In genomic region chr10:5083716-5084115, GRCm38 (mm10) we compare ENCODE assay signal across 30 mouse cellular contexts. TPM values are rescaled to one million over a fixed set of nuclear protein-coding genes. Genes with fewer than 3 reads are reported as not detected.
DNase-seq lines count a peak whose midpoint lies in the region; TF ChIP-seq lines count a peak whose summit lies in the region.
"Had no signal": no experiment of that assay in that cellular context is flagged by ENCODE, and none has a peak within 500 bp of the region (broad histone marks: within the 10 kb centered on the region; RNA-seq: fewer than 3 reads in every experiment).

No protein-coding gene starts in this region.

- no peaks in the 10 kb centered on the region for H3K79me2 ChIP-seq in heart, adult 2 months (replicated peaks; ENCODE audit: control insufficient read depth, insufficient read depth, low read length)
- H3K79me2 ChIP-seq in MEL (ENCODE audit: control insufficient read depth, insufficient read depth, low read length, poor library complexity): no peaks in the 10 kb centered on the region

- TF ChIP-seq CTCF in heart, adult 2 months (IDR thresholded peaks at IDR 0.05): no peak
- no peak for TF ChIP-seq CTCF in MEL (IDR thresholded peaks at IDR 0.05 in 2 of 3, conservative IDR thresholded peaks at IDR 0.05 in 1 of 3; ENCODE audit: control insufficient read depth in 1 of 3, insufficient read depth in 1 of 3, low read depth in 2 of 3, low read length in 3 of 3, poor library complexity in 1 of 3, severe bottlenecking in 1 of 3)

- intact Hi-C loops in heart, adult 2 months (cut with DNase I): loop anchor here (5.0 kb wide), 1 partner anchor 69 kb away; no protein-coding TSS in a partner anchor

- H3K4me3 ChIP-seq in heart, adult 2 months: no peak overlapping the region
- no peak overlapping the region for H3K4me3 ChIP-seq in MEL (ENCODE audit: control insufficient read depth in 1 of 2, insufficient read depth in 1 of 2, low read depth in 2 of 2, low read length in 2 of 2)
- H3K4me3 ChIP-seq: embryonic facial prominence, embryonic 10.5 days; embryonic facial prominence, embryonic 13.5 days; erythroblast, embryonic 14.5 days; forebrain, embryonic 12.5 days; forebrain, embryonic 15.5 days; gastrocnemius, adult 2 months; heart, embryonic 10.5 days; heart, embryonic 13.5 days had no signal

- no peaks in the 10 kb centered on the region for H3K27me3 ChIP-seq in heart, adult 2 months (ENCODE audit: control insufficient read depth, insufficient read depth, low read length)
- H3K27me3 ChIP-seq in MEL (ENCODE audit: control insufficient read depth in 1 of 2, insufficient read depth in 2 of 2, low read length in 2 of 2): no peaks in the 10 kb centered on the region
- H3K27me3 ChIP-seq: embryonic facial prominence, embryonic 13.5 days; forebrain, embryonic 12.5 days; forebrain, embryonic 15.5 days; heart, embryonic 13.5 days had no signal

- 85% methylated on average over 6 of the region's 6 CpGs for WGBS in heart, adult 2 months

- peaks cover 5% of the 10 kb centered on the region for H3K36me3 ChIP-seq in heart, adult 2 months (ENCODE audit: control insufficient read depth, insufficient read depth, low read length)
- H3K36me3 ChIP-seq in MEL (ENCODE audit: control insufficient read depth in 1 of 2, insufficient read depth in 2 of 2, low read length in 2 of 2): peaks cover 0 to 2% of the 10 kb centered on the region in 2 experiments; a peak in 2 of 4 replicates
- H3K36me3 ChIP-seq: embryonic facial prominence, embryonic 10.5 days; forebrain, embryonic 12.5 days; forebrain, embryonic 15.5 days had no signal

- H3K9ac ChIP-seq in heart, adult 2 months (ENCODE audit: low read depth, low read length): no peak overlapping the region
- H3K9ac ChIP-seq in MEL (ENCODE audit: control insufficient read depth, low read depth, low read length, poor library complexity, severe bottlenecking): no peak overlapping the region
- H3K9ac ChIP-seq: embryonic facial prominence, embryonic 13.5 days; forebrain, embryonic 12.5 days; forebrain, embryonic 15.5 days; heart, embryonic 13.5 days; hindbrain, embryonic 14.5 days had no signal

- DNase-seq in heart, adult 11 months: peak; percentile 55
- no peak for DNase-seq in heart, adult 2 months
- DNase-seq in 416B (ENCODE audit: low read depth) (peak; percentile 35), MEL (ENCODE audit: low read depth, low spot score) (peak; percentile 8)
- DNase-seq in right cerebral cortex, adult 18-20 months: no peak
- DNase-seq in c-Kit-positive CD71-positive TER-119-positive erythroid progenitor cells, embryonic 14.5 days (ENCODE audit: low spot score): no peak
- DNase-seq: adrenal gland, adult 8-10 months; adrenal gland, postnatal 25 days; B cell, adult 2 months; cerebellum, adult 8-10 months; cerebellum, postnatal 10 days; cerebellum, postnatal 36 days; embryo, embryonic 11 days; gastrocnemius, adult 2 months; gastrocnemius, postnatal 14 days; heart, adult 18-20 months; heart, postnatal 14 days; heart, postnatal 4 days had no signal

- no peak for TF ChIP-seq POLR2A in heart, adult 2 months (IDR thresholded peaks at IDR 0.05; ENCODE audit: insufficient read depth, low read depth, low read length)
- no peak for TF ChIP-seq POLR2A in MEL (IDR thresholded peaks at IDR 0.05; ENCODE audit: control insufficient read depth in 1 of 2, insufficient read depth in 1 of 2, low read depth in 1 of 2, low read length in 2 of 2, poor library complexity in 1 of 2)

- peaks cover 2% of the 10 kb centered on the region for H3K4me1 ChIP-seq in heart, adult 2 months (ENCODE audit: control insufficient read depth, insufficient read depth, low read length)
- H3K4me1 ChIP-seq in MEL (ENCODE audit: control insufficient read depth in 1 of 2, insufficient read depth in 2 of 2, low read length in 2 of 2): peaks cover 0 to 3% of the 10 kb centered on the region in 2 experiments; a peak in 2 of 4 replicates
- H3K4me1 ChIP-seq: embryonic facial prominence, embryonic 10.5 days; embryonic facial prominence, embryonic 13.5 days; forebrain, embryonic 12.5 days; forebrain, embryonic 15.5 days; heart, embryonic 10.5 days had no signal

- no peak for TF ChIP-seq RAD21 in MEL (IDR thresholded peaks at IDR 0.05; ENCODE audit: low read depth, low read length)

- TF ChIP-seq EP300 in heart, adult 2 months (IDR thresholded peaks at IDR 0.05; ENCODE audit: insufficient read depth, low read depth, low read length): no peak
- no peak for TF ChIP-seq EP300 in MEL (IDR thresholded peaks at IDR 0.05; ENCODE audit: low read depth in 1 of 2, low read length in 2 of 2)

- no peak overlapping the region for H3K27ac ChIP-seq in heart, adult 2 months
- H3K27ac ChIP-seq in MEL (ENCODE audit: control insufficient read depth, low read depth, low read length): no peak overlapping the region
- H3K27ac ChIP-seq: embryonic facial prominence, embryonic 10.5 days; embryonic facial prominence, embryonic 13.5 days; forebrain, embryonic 12.5 days; forebrain, embryonic 15.5 days; gastrocnemius, adult 2 months; heart, embryonic 10.5 days; heart, embryonic 13.5 days; hindbrain, embryonic 14.5 days; hindbrain, postnatal 0 days had no signal

- H3K9me3 ChIP-seq in MEL (replicated peaks; ENCODE audit: insufficient read depth, low read length): no peaks in the 10 kb centered on the region
- H3K9me3 ChIP-seq: embryonic facial prominence, embryonic 10.5 days; embryonic facial prominence, embryonic 13.5 days; forebrain, embryonic 12.5 days; forebrain, embryonic 15.5 days; heart, embryonic 10.5 days; heart, embryonic 13.5 days had no signal

TF ChIP-seq in MEL, 35 proteins besides CTCF, POLR2A, EP300 and RAD21:
- TF ChIP-seq MAZ (IDR thresholded peaks at IDR 0.05; ENCODE audit: low read depth, low read length) (no peak), ELF1 (IDR thresholded peaks at IDR 0.05; ENCODE audit: low read depth, low read length) (no peak), SIN3A (IDR thresholded peaks at IDR 0.05; ENCODE audit: low read length) (no peak), MEF2A (IDR thresholded peaks at IDR 0.05; ENCODE audit: extremely low read depth, insufficient replicate concordance, low read depth, low read length, poor library complexity, severe bottlenecking) (no peak), MAX (IDR thresholded peaks at IDR 0.05; ENCODE audit: low read length) (no peak), MYB (IDR thresholded peaks at IDR 0.05; ENCODE audit: low read depth, low read length) (no peak), JUND (IDR thresholded peaks at IDR 0.05; ENCODE audit: low read depth, low read length) (no peak), USF1 (IDR thresholded peaks at IDR 0.05; ENCODE audit: low read depth, low read length) (no peak), POLR2AphosphoS5 (IDR thresholded peaks at IDR 0.05; ENCODE audit: borderline replicate concordance, low read depth, low read length) (no peak), RCOR1 (IDR thresholded peaks at IDR 0.05; ENCODE audit: low read depth, low read length) (no peak), UBTF (IDR thresholded peaks at IDR 0.05; ENCODE audit: borderline replicate concordance, insufficient read depth, low read depth, low read length) (no peak), MAFK (IDR thresholded peaks at IDR 0.05; ENCODE audit: borderline replicate concordance, low read depth, low read length) (no peak), ZMIZ1 (IDR thresholded peaks at IDR 0.05; ENCODE audit: low read depth, low read length) (no peak), GABPA (IDR thresholded peaks at IDR 0.05; ENCODE audit: low read depth, low read length) (no peak), BHLHE40 (IDR thresholded peaks at IDR 0.05; ENCODE audit: borderline replicate concordance, low read depth, low read length) (no peak), TCF12 (IDR thresholded peaks at IDR 0.05; ENCODE audit: low read depth, low read length) (no peak)

RNA-seq across cellular contexts. Expression of gene Gm10097, which starts 14.7 kb away (rescaled TPM):
- total RNA-seq in heart, adult 2 months (2021): under 1 TPM; 0.16 to 0.61 TPM
- 0.12 and 0.70 TPM in 2 replicates for polyA plus RNA-seq in heart, adult 2 months (2012; rRNA removed)
- not detected in 2 replicates for total RNA-seq in MEL (2012; rRNA removed)
- polyA plus RNA-seq in MEL (2012; ENCODE audit: insufficient read depth in 1 of 2, insufficient read length in 2 of 2, low read depth in 1 of 2, low replicate concordance in 2 of 2, missing spikeins in 1 of 2): not detected
- total RNA-seq: adrenal gland, adult 8-10 months; adrenal gland, postnatal 25 days; hindbrain, postnatal 0 days had no signal
- polyA plus RNA-seq: activated CD4-positive, CD25-positive, alpha-beta regulatory T cell, adult 4 months; brain, embryonic 14.5 days; cortical plate, adult 2 months; erythroblast, embryonic 14.5 days had no signal

Comparison
In these comparisons a context has a peak if more than half of its experiments do, and no peak if none do; other contexts are left out.
1. DNase-seq: peak in heart, adult 11 months (single experiment), 416B (single experiment) and MEL (single experiment); none in heart, adult 2 months (0 of 2), right cerebral cortex, adult 18-20 months (single experiment) and c-Kit-positive CD71-positive TER-119-positive erythroid progenitor cells, embryonic 14.5 days (single experiment).